Mouse (Mus musculus): Measurements from ENCODE around the gene Ubfd1.

DNA sequence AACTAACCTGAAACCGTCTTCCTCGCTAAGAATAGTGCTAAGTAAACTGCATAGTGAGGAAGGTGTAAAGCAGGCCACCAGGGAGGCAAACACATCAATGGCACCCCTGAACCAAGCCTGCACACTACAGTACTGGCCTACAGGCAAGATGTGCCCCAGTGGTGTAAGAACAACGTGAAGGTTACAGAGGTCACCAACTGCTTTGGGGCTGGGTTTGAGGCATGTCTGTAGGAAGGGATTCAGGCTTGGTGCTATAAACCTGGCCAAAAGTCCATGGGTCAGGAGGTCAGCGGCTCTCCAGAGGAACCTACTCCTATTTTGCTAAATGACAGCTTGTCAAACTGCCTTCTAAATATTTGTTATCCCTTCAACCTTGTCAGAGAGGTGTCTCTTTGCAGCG is 10.3 kb upstream of the Ubfd1 start:
- TF ChIP-seq CTCF (IDR thresholded peaks at IDR 0.05; ENCODE audit: low read depth): no peak
- no peak for TF ChIP-seq EP300 (optimal IDR thresholded peaks at IDR 0.05)
